Mouse (Mus musculus) midbrain, embryonic 10.5 days (tissue): ENCODE data around the gene Cep83. TPM values are rescaled to one million over a fixed set of nuclear protein-coding genes. Genes with fewer than 3 reads are reported as not detected.
"Not testable (repeated sequence)": the region's sequence is repeated elsewhere in the genome, so short reads cannot be mapped to it uniquely, and the experiment has no call there.

Experiments used
- DNase-seq: peaks from one replicate; pipeline ENCODE4 v3.0.0-alpha.2; 2017; ENCODE audit warnings: low spot score
- H3K27ac ChIP-seq: fragments of 300-500 bp; sonication (generic); replicated peaks from 2 replicates; pipeline ENCODE4 v1.5.1; 2016; ENCODE audit warnings: mild to moderate bottlenecking
- H3K27me3 ChIP-seq: fragments of 300-500 bp; sonication (generic); 2 replicates; pipeline ENCODE4 v1.6.1; 2016; ENCODE audit warnings: low read depth, mild to moderate bottlenecking; ENCODE audit not compliant: poor library complexity, severe bottlenecking
- H3K36me3 ChIP-seq: fragments of 300-500 bp; sonication (generic); 2 replicates; pipeline ENCODE4 v1.6.1; 2016; ENCODE audit warnings: mild to moderate bottlenecking, moderate library complexity
- H3K4me1 ChIP-seq: fragments of 300-500 bp; sonication (generic); 2 replicates; pipeline ENCODE4 v1.6.1; 2016
- H3K4me3 ChIP-seq: fragments of 300-500 bp; sonication (generic); 2 replicates; pipeline ENCODE4 v1.5.1; 2016; ENCODE audit warnings: mild to moderate bottlenecking, moderate library complexity
- H3K9me3 ChIP-seq: fragments of 300-500 bp; sonication (generic); replicated peaks from 2 replicates; pipeline ENCODE4 v1.6.1; 2016; ENCODE audit warnings: mild to moderate bottlenecking
- WGBS: fragments of 180-500 bp; shearing (Covaris S2); methylation state at CpG from one replicate; pipeline ENCODE4 v1.1.7; 2016; 5-methylcytosine and 5-hydroxymethylcytosine counted together
- polyA plus RNA-seq: library from polyadenylated mRNA; unstranded; fragments of >200 nt; fragmentation: Nextera tagmentation; extraction: Ambion mirVana; gene quantifications from 2 replicates; pipeline ENCODE4 v1.2.1, GENCODE M21; 2016

Gene Cep83
- polyA plus RNA-seq, 1 experiment from 2014 or later = 17.2 TPM

- DNase-seq = no peak
- no peaks in the 10 kb centered on the region for H3K27me3 ChIP-seq
- H3K4me1 ChIP-seq = no peaks in the 10 kb centered on the region
- H3K4me3 ChIP-seq = no peak overlapping the region
- WGBS = 96% methylated on average over 3 of the region's 3 CpGs
- H3K27ac ChIP-seq = no peak overlapping the region
- peaks cover 6% of the 10 kb centered on the region; the same call in 1 of the 2 replicates for H3K9me3 ChIP-seq
- H3K36me3 ChIP-seq = peaks cover 11% of the 10 kb centered on the region
Measured at GRCm38 (mm10) chr10:94709622-94710319, 21.3 kb downstream of the Cep83 start.

DNA sequence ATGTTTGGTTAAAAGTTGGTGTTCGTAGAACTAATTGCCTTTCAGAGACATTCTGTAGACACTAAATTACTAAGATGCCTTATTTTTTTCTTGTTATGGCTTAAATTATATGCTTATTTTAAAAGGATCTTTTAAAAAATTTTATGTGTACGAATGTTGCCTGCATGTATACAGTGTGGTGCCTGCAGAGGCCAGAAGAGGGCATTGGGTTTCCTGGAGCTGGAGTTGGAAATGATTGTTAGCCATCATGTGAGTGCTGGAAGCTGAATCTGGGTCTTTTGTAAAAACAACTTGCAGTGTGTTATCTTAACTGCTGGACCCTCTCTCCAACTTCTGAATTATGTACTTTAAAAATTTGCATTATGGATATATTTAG, 21.9 kb downstream of the Cep83 start:
- no peaks in the 10 kb centered on the region for H3K27me3 ChIP-seq
- no peak for DNase-seq
- no peak overlapping the region for H3K27ac ChIP-seq
- WGBS = 96% methylated on average over 2 of the region's 2 CpGs
- no peak overlapping the region for H3K4me3 ChIP-seq
- H3K9me3 ChIP-seq = peaks cover 6% of the 10 kb centered on the region; the same call in 1 of the 2 replicates
- peaks cover 11% of the 10 kb centered on the region for H3K36me3 ChIP-seq
- no peaks in the 10 kb centered on the region for H3K4me1 ChIP-seq

- WGBS = 91% methylated on average over 6 of the region's 6 CpGs
Measured at GRCm38 (mm10) chr10:94720300-94720699, 31.8 kb downstream of the Cep83 start.

GRCm38 (mm10) chr10:94728053-94728452, 39.6 kb downstream of the Cep83 start:
- not testable (repeated sequence) for H3K4me3 ChIP-seq, DNase-seq, H3K27me3 ChIP-seq, H3K27ac ChIP-seq, H3K9me3 ChIP-seq, H3K4me1 ChIP-seq
- WGBS = 87% methylated on average over 2 of the region's 2 CpGs
- peaks cover 24% of the 10 kb centered on the region for H3K36me3 ChIP-seq

More at GRCm38 (mm10) chr10:94720300-94720699, 31.8 kb downstream of the Cep83 start:
- peaks cover 18% of the 10 kb centered on the region for H3K36me3 ChIP-seq
- H3K4me1 ChIP-seq = no peaks in the 10 kb centered on the region
- H3K9me3 ChIP-seq = no peaks in the 10 kb centered on the region
- H3K27ac ChIP-seq = no peak overlapping the region
- H3K27me3 ChIP-seq = no peaks in the 10 kb centered on the region
- DNase-seq = no peak
- no peak overlapping the region for H3K4me3 ChIP-seq

- H3K27me3 ChIP-seq = no peaks in the 10 kb centered on the region
Measured at GRCm38 (mm10) chr10:94730445-94730844, 42.0 kb downstream of the Cep83 start.

DNA sequence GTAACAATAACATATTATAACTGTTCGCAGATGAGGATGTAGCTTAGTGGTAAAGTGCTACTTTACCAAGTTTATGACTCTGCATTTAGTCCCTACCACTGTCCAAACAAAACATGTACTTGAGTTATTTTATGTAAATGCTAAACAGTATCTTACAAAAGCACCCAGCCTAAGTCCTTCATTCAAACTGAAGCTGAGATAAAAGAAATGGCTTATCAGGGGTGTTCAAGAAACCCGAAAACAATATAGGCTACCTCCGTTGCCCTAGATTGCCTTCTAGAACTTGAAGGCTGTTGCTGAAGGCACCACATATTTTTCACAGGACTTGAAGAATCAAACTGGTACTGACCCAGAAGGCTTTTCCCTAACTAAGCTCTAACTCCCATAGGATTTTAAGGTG, 46.4 kb downstream of the Cep83 start:
- 93% methylated on average over 3 of the region's 3 CpGs for WGBS

More at GRCm38 (mm10) chr10:94730445-94730844, 42.0 kb downstream of the Cep83 start:
- Histone ChIP-seq H3K9me3 (no peaks in the 10 kb centered on the region), H3K27ac (no peak overlapping the region), H3K4me3 (no peak overlapping the region), H3K4me1 (no peaks in the 10 kb centered on the region), H3K36me3 (peaks cover 20% of the 10 kb centered on the region)
- WGBS = 97% methylated on average over 3 of the region's 3 CpGs
- no peak for DNase-seq

GRCm38 (mm10) chr10:94740221-94740620, 51.8 kb downstream of the Cep83 start:
- DNase-seq = no peak
- Histone ChIP-seq H3K36me3 (peaks cover 17% of the 10 kb centered on the region), H3K4me3 (no peak overlapping the region), H3K4me1 (no peaks in the 10 kb centered on the region), H3K27me3 (no peaks in the 10 kb centered on the region), H3K27ac (no peak overlapping the region), H3K9me3 (no peaks in the 10 kb centered on the region)
- WGBS = 90% methylated on average over 2 of the region's 2 CpGs

More for the DNA sequence above, 46.4 kb downstream of the Cep83 start:
- DNase-seq = no peak
- no peaks in the 10 kb centered on the region for H3K4me1 ChIP-seq
- H3K27me3 ChIP-seq = no peaks in the 10 kb centered on the region
- H3K36me3 ChIP-seq = no peaks in the 10 kb centered on the region; the same call in 1 of the 2 replicates
- no peaks in the 10 kb centered on the region for H3K9me3 ChIP-seq
- H3K27ac ChIP-seq = no peak overlapping the region
- H3K4me3 ChIP-seq = no peak overlapping the region

GRCm38 (mm10) chr10:94741459-94741858, 53.0 kb downstream of the Cep83 start:
- no peak for DNase-seq
- no peaks in the 10 kb centered on the region for H3K9me3 ChIP-seq
- peaks cover 17% of the 10 kb centered on the region for H3K36me3 ChIP-seq
- no peak overlapping the region for H3K27ac ChIP-seq
- no peak overlapping the region for H3K4me3 ChIP-seq
- no peaks in the 10 kb centered on the region for H3K27me3 ChIP-seq
- WGBS = 97% methylated on average over 3 of the region's 3 CpGs
- H3K4me1 ChIP-seq = no peaks in the 10 kb centered on the region

GRCm38 (mm10) chr10:94747011-94747410, 58.6 kb downstream of the Cep83 start:
- H3K36me3 ChIP-seq = peaks cover 30% of the 10 kb centered on the region
- H3K4me1 ChIP-seq = no peaks in the 10 kb centered on the region
- H3K27ac ChIP-seq = no peak overlapping the region
- DNase-seq = no peak
- no peak overlapping the region for H3K4me3 ChIP-seq
- H3K9me3 ChIP-seq = no peaks in the 10 kb centered on the region
- H3K27me3 ChIP-seq = no peaks in the 10 kb centered on the region
- WGBS = 89% methylated on average over 2 of the region's 2 CpGs

- H3K4me3 ChIP-seq = no peak overlapping the region
- H3K27ac ChIP-seq = no peak overlapping the region
- no peaks in the 10 kb centered on the region for H3K4me1 ChIP-seq
- peaks cover 19% of the 10 kb centered on the region for H3K36me3 ChIP-seq
- H3K9me3 ChIP-seq = no peaks in the 10 kb centered on the region
- no peak for DNase-seq
- no peaks in the 10 kb centered on the region for H3K27me3 ChIP-seq
- WGBS = 89% methylated on average over 3 of the region's 3 CpGs
Measured at GRCm38 (mm10) chr10:94771496-94771895, 83.0 kb downstream of the Cep83 start.

- H3K4me3 ChIP-seq = no peak overlapping the region
- peaks cover 31% of the 10 kb centered on the region for H3K36me3 ChIP-seq
- no peaks in the 10 kb centered on the region for H3K4me1 ChIP-seq
- no peaks in the 10 kb centered on the region for H3K9me3 ChIP-seq
- H3K27me3 ChIP-seq = no peaks in the 10 kb centered on the region
- WGBS = 93% methylated on average over 3 of the region's 3 CpGs
- no peak overlapping the region for H3K27ac ChIP-seq
- DNase-seq = no peak
Measured at GRCm38 (mm10) chr10:94777576-94777975, 89.1 kb downstream of the Cep83 start.

DNA sequence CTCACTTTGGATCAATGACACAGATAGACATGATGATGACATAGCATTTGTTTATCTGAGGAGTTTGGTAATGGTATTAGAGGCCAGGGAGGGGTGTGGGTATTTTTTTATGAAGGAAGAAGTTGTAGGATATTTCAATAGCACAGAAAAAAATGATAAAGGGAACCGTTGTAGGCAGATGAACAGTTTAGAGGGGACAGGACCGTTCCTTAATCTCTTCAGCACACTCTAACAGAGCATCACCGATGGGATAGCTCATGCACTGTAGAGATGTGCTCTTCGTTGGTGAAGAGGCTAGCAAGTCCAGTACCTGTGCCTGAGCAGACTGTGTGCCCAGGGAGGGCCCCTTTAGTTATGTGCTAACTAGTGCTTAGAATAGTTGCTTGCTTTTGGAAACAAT, 90.9 kb downstream of the Cep83 start:
- H3K27me3 ChIP-seq = no peaks in the 10 kb centered on the region
- WGBS = 93% methylated on average over 4 of the region's 4 CpGs
- no peaks in the 10 kb centered on the region for H3K4me1 ChIP-seq
- DNase-seq = no peak
- H3K36me3 ChIP-seq = peaks cover 30% of the 10 kb centered on the region
- no peak overlapping the region for H3K4me3 ChIP-seq
- H3K9me3 ChIP-seq = no peaks in the 10 kb centered on the region
- H3K27ac ChIP-seq = no peak overlapping the region

GRCm38 (mm10) chr10:94780618-94781262, 92.3 kb downstream of the Cep83 start:
- Histone ChIP-seq H3K9me3 (no peaks in the 10 kb centered on the region), H3K4me1 (no peaks in the 10 kb centered on the region), H3K36me3 (peaks cover 24% of the 10 kb centered on the region), H3K27ac (no peak overlapping the region), H3K27me3 (no peaks in the 10 kb centered on the region), H3K4me3 (no peak overlapping the region)
- 88% methylated on average over 3 of the region's 3 CpGs for WGBS
- DNase-seq = no peak
